Comparison of ENCODE assay signal across 9 mouse cellular contexts in the genomic region with DNA sequence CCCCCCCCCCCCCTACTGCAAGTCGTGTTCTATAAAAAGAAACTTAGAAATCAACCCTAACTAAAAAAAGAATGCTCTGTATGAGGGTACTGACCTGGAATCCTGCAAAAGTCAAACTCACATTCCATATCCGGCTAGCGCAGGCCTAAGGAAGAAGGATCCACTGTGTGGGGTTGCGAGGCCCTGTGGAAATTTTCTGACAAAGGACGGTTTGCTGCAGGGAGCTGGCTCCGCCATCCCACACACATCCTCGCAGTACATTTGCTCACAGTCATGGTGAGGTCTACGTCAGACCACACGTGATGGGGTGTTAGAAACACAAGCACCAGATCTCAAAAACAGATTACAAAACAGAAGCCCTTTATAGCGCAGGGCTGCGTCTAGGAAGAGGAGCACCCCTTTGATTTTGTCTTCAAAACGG. TPM values are rescaled to one million over a fixed set of nuclear protein-coding genes. Genes with fewer than 3 reads are reported as not detected.
DNase-seq lines count a peak whose midpoint lies in the region; ATAC-seq and TF ChIP-seq lines count a peak whose summit lies in the region.
"Had no signal": no experiment of that assay in that cellular context is flagged by ENCODE, and none has a peak within 500 bp of the region (broad histone marks: within the 10 kb centered on the region; RNA-seq: fewer than 3 reads in every experiment).

No protein-coding gene starts in this region.

- no peaks in the 10 kb centered on the region for H3K4me1 ChIP-seq in lung, adult 2 months (ENCODE audit: control insufficient read depth, insufficient read depth, low read length)
- H3K4me1 ChIP-seq in heart, embryonic 12.5 days (replicated peaks), result peaks cover 30% of the 10 kb centered on the region
- H3K4me1 ChIP-seq in forebrain, embryonic 13.5 days, result no peaks in the 10 kb centered on the region
- H3K4me1 ChIP-seq: neural tube, embryonic 13.5 days had no signal

- no peaks in the 10 kb centered on the region for H3K27me3 ChIP-seq in heart, embryonic 12.5 days (replicated peaks)
- H3K27me3 ChIP-seq in forebrain, embryonic 13.5 days, result no peaks in the 10 kb centered on the region
- H3K27me3 ChIP-seq: neural tube, embryonic 13.5 days had no signal

- peaks cover 37% of the 10 kb centered on the region for H3K36me3 ChIP-seq in heart, embryonic 12.5 days
- H3K36me3 ChIP-seq in forebrain, embryonic 13.5 days (ENCODE audit: poor library complexity, severe bottlenecking), result peaks cover 11% of the 10 kb centered on the region

- H3K4me2 ChIP-seq in heart, embryonic 12.5 days, result peak overlapping the region; percentile 5
- H3K4me2 ChIP-seq in forebrain, embryonic 13.5 days, result no peak overlapping the region
- H3K4me2 ChIP-seq: neural tube, embryonic 13.5 days had no signal

- TF ChIP-seq POLR2A in lung, adult 2 months (IDR thresholded peaks at IDR 0.05; ENCODE audit: borderline replicate concordance, extremely low read depth, low read depth, low read length), result peak; percentile 57; the same call in 1 of the 2 replicates

- no peak for DNase-seq in lung, adult 2 months
- no peak for DNase-seq in lung, postnatal 36 days
- peak; percentile 71 to 75 for DNase-seq in left cerebral cortex, adult 2 months (ENCODE audit: extremely low spot score in 1 of 2, low spot score in 2 of 2)
- peak; percentile 79 for DNase-seq in thymus, postnatal 0 days (ENCODE audit: low spot score)
- DNase-seq in ovary, postnatal 36 days (ENCODE audit: low spot score), result no peak

- H3K27ac ChIP-seq in heart, embryonic 12.5 days (ENCODE audit: poor library complexity, severe bottlenecking), result peak overlapping the region; percentile 85
- H3K27ac ChIP-seq in left cerebral cortex, adult 2 months, result peak overlapping the region; percentile 95
- H3K27ac ChIP-seq in forebrain, embryonic 13.5 days, result no peak overlapping the region
- H3K27ac ChIP-seq: neural tube, embryonic 13.5 days had no signal

- H3K4me3 ChIP-seq in lung, adult 2 months (replicated peaks; ENCODE audit: extremely low read depth, low read depth, low read length), result peak overlapping the region; percentile 3
- no peak overlapping the region for H3K4me3 ChIP-seq in heart, embryonic 12.5 days
- peak overlapping the region; percentile 43 for H3K4me3 ChIP-seq in left cerebral cortex, adult 2 months
- H3K4me3 ChIP-seq in forebrain, embryonic 13.5 days, result no peak overlapping the region
- H3K4me3 ChIP-seq: neural tube, embryonic 13.5 days had no signal

- 65% methylated on average over 12 of the region's 12 CpGs for WGBS in lung, adult 2 months
- 49% methylated on average over 12 of the region's 12 CpGs for WGBS in heart, embryonic 12.5 days
- 81% methylated on average over 12 of the region's 12 CpGs for WGBS in forebrain, embryonic 13.5 days

- intact Hi-C loops in left cerebral cortex, adult 2 months (cut with DNase I), result no loop called here

- H3K9me3 ChIP-seq in heart, embryonic 12.5 days (replicated peaks), result peaks cover 8% of the 10 kb centered on the region
- H3K9me3 ChIP-seq in forebrain, embryonic 13.5 days (replicated peaks), result 0 out of 2 replicates have a peak, but pooled peaks cover 9% of the 10 kb centered on the region

- ATAC-seq in heart, embryonic 12.5 days (ENCODE audit: insufficient number of reproducible peaks, low FRiP score), result no peak
- no peak for ATAC-seq in cerebellum, adult (ENCODE audit: insufficient number of reproducible peaks, low FRiP score, low TSS enrichment)
- no peak for ATAC-seq in forebrain, embryonic 13.5 days

- no peak for TF ChIP-seq CTCF in lung, adult 2 months (IDR thresholded peaks at IDR 0.05; ENCODE audit: insufficient read depth, low read length)
- no peak for TF ChIP-seq CTCF in left cerebral cortex, adult 2 months (IDR thresholded peaks at IDR 0.05)

- H3K9ac ChIP-seq in heart, embryonic 12.5 days, result peak overlapping the region; percentile 56
- no peak overlapping the region for H3K9ac ChIP-seq in forebrain, embryonic 13.5 days
- H3K9ac ChIP-seq: neural tube, embryonic 13.5 days had no signal

RNA-seq across cellular contexts. Expression of gene Zbtb38, which starts 56.5 kb away (rescaled TPM):
- 15.0 and 16.1 TPM in 2 replicates for polyA plus RNA-seq in lung, adult 2 months (2012; rRNA removed)
- polyA plus RNA-seq in heart, embryonic 12.5 days (2016; fragmentation: Nextera tagmentation; extraction: Ambion mirVana), result 31.3 and 32.1 TPM in 2 replicates
- 10 to 100 TPM; 64.2 to 68.6 TPM for total RNA-seq in left cerebral cortex, adult 2 months (2021)
- polyA plus RNA-seq in thymus, postnatal 0 days (2015; fragmentation: Nextera tagmentation; extraction: Ambion mirVana), result 21.1 and 21.4 TPM in 2 replicates
- 30.5 and 30.8 TPM in 2 replicates for polyA plus RNA-seq in forebrain, embryonic 13.5 days (2015; fragmentation: Nextera tagmentation; extraction: Ambion mirVana)

Comparison
In these comparisons a context has a peak if more than half of its experiments do, and no peak if none do; other contexts are left out.
1. DNase-seq: peak in left cerebral cortex, adult 2 months (2 of 2) and thymus, postnatal 0 days (single experiment); none in lung, adult 2 months (single experiment), lung, postnatal 36 days (single experiment) and ovary, postnatal 36 days (single experiment).
2. H3K4me3 ChIP-seq: peak in lung, adult 2 months (single experiment) and left cerebral cortex, adult 2 months (single experiment); none in heart, embryonic 12.5 days (single experiment) and forebrain, embryonic 13.5 days (single experiment).